Mouse (Mus musculus): ENCODE results near the gene Myh6.

GRCm38 (mm10) chr14:54981934-54982333 is 15.2 kb upstream of the Myh6 start:
- TF ChIP-seq CTCF (IDR thresholded peaks at IDR 0.05) = no peak
- 0 out of 2 replicates have a peak, but pooled peaks have one; percentile 48 for TF ChIP-seq EP300 (IDR thresholded peaks at IDR 0.05; ENCODE audit: insufficient read depth, low read depth, low read length)
